Mouse (Mus musculus) gastrocnemius, adult 18-20 months (tissue): ENCODE measurements around the gene Cers3. TPM values are rescaled to one million over a fixed set of nuclear protein-coding genes. Genes with fewer than 3 reads are reported as not detected.

Source experiments
- DNase-seq: peaks from one replicate; pipeline ENCODE4 v3.0.0; 2021; ENCODE audit warnings: low spot score
- total RNA-seq, 2 experiments: library from RNA; stranded (reverse); gene quantifications; 2 replicates each; pipeline ENCODE4 v1.2.3; 2021

The Cers3 gene
- total RNA-seq, 2 experiments from 2014 or later, result 0.07 TPM; not detected in 1

- DNase-seq, result no peak
Observed at GRCm38 (mm10) chr7:66840008-66840719, 96.9 kb downstream of the Cers3 start.

DNA sequence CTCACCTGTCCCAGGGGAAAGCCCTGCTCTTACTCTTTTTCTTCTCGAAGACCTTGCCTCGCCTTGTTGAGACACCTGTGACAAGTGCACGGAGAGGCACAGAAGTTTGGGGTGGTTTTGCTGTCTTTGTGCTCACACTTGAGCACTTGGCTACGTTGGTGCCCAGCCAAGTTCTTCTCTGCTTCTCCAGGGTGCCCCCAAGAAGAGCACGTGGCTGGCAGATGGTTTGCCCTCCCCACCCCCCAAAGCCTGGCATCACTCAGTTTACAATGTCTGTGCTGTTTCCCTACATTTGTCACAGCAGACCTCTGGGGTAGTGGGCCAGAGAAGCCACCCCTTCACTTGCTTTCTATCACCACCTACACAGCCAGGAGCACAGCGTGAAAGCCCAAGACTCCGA is 97.9 kb downstream of the Cers3 start:
- no peak for DNase-seq

GRCm38 (mm10) chr7:66842021-66842420 is 98.7 kb downstream of the Cers3 start:
- DNase-seq, result peak; percentile 73

GRCm38 (mm10) chr7:66843846-66844245 is 100.5 kb downstream of the Cers3 start:
- DNase-seq, result no peak

GRCm38 (mm10) chr7:66846582-66846981 is 103.3 kb downstream of the Cers3 start:
- DNase-seq, result no peak

DNA sequence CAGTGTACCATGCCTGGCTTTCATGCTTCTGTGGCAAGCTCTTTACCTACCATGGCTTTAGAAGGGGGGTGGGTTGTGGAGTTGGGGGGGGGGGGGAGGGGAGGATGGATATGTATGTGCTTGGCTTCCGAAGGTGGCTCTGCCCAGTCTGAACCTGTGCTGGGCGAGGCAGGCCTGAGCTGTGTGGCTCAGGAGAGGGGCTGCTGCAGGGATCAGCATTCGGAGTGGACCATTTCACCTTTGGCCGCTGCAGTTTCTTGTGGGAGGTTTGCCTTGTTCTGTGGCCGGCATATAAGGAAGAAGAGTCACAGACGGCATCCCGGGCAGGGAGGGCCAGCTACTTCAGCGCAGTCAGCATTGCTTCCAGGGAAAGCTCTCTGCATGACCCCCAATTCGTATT is 104.0 kb downstream of the Cers3 start:
- no peak for DNase-seq

- DNase-seq, result no peak
Observed at GRCm38 (mm10) chr7:66849316-66849715, 106.0 kb downstream of the Cers3 start.

DNA sequence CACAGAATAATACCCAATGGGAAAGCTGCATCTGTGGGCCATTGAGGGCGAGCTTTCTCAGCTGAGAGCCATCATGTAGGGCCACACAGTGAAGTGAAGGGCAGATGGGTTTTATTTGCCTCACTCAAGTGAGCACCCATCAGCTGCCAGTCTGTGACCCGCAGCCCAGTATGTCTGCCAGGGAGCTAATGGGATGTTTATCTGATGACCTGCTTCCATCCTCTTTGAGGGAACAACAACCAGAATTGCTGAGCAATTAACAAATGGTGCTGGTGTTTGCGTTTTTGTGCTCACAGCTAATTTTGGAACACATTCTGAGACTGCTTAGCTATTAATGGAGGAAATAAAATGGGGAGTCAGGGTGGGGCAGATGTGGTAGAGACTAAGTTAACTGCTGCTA is 108.9 kb downstream of the Cers3 start:
- DNase-seq, result no peak

DNA sequence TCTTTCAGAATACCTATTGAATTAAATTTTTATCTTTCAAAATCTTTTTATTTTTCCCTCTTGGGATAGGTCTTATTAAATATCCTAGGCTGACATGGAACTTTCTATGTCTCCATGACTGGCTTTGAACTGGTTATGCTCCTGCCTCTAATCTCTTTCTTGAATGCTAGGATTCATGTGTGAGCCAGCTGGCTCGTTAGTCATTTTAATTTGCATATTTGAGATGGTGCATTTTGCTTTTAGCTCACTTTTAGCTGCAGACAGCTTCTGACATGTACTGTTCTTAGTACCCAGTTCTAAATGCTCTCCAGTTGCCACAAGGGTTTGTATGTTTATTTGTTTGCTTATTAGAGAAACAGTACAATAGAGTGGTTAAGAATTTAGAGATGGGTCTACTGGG is 114.3 kb downstream of the Cers3 start:
- DNase-seq, result no peak

- DNase-seq, result no peak
Observed at GRCm38 (mm10) chr7:66858247-66859075, 115.2 kb downstream of the Cers3 start.

- DNase-seq, result no peak
Observed at GRCm38 (mm10) chr7:66859220-66859619, 115.9 kb downstream of the Cers3 start.

GRCm38 (mm10) chr7:66866944-66867718 is 123.8 kb downstream of the Cers3 start:
- no peak for DNase-seq

GRCm38 (mm10) chr7:66867719-66868501 is 124.6 kb downstream of the Cers3 start:
- peak; percentile 4 for DNase-seq

- DNase-seq, result no peak
Observed at GRCm38 (mm10) chr7:66871520-66871919, 128.2 kb downstream of the Cers3 start.

GRCm38 (mm10) chr7:66871940-66872511 is 128.7 kb downstream of the Cers3 start:
- DNase-seq, result no peak

GRCm38 (mm10) chr7:66873235-66873634 is 129.9 kb downstream of the Cers3 start:
- DNase-seq, result no peak

Other genes with a start within 250 kb of the Cers3 start
- gene Asb7, start 53.9 kb upstream of the Cers3 start, total RNA-seq, result 1 to 10 TPM; 7.0 to 7.7 TPM
- gene Lins1, start 53.6 kb upstream of the Cers3 start, total RNA-seq, result 1 to 10 TPM; 4.4 to 4.7 TPM
- under 1 TPM in 1 of 2 experiments, not detected in 1; 0.50 TPM for gene Adamts17, start 96.2 kb downstream of the Cers3 start, total RNA-seq